Mouse (Mus musculus): ENCODE data around the gene Erich3. TPM values are rescaled to one million over a fixed set of nuclear protein-coding genes. Genes with fewer than 3 reads are reported as not detected.

Erich3 gene
- total and polyA plus RNA-seq, 3 experiments: not detected

DNA sequence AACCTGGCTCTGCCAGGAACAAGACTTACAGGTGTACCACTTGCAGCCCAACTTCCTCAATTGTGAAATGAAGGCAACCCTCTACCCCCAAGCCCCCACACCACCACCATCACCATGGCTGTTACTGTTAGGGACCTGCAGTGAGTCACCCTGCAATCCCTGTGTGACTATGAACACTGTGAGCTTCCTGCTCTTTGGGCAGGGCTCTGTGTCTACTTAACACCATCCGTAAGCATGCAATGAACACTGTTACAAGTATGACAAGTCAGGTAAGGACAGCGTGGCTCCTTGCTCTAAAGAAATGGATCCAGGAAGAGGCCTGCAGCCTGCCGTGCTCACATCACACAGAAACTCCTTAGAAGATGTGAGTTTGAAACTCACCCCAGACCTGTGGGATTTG, 33.0 kb downstream of the Erich3 start:
- H3K4me3 ChIP-seq (ENCODE audit: control insufficient read depth in 1 of 2, insufficient read depth in 1 of 2, low read depth in 2 of 2, low read length in 2 of 2): no peak overlapping the region
- DNase-seq (ENCODE audit: low read depth, low spot score): no peak
- no peak for TF ChIP-seq MAX (IDR thresholded peaks at IDR 0.05; ENCODE audit: low read length)
- H3K27me3 ChIP-seq (ENCODE audit: control insufficient read depth in 1 of 2, insufficient read depth in 2 of 2, low read length in 2 of 2): no peaks in the 10 kb centered on the region
- no peaks in the 10 kb centered on the region for H3K4me1 ChIP-seq (ENCODE audit: control insufficient read depth in 1 of 2, insufficient read depth in 2 of 2, low read length in 2 of 2)
- no peaks in the 10 kb centered on the region for H3K79me2 ChIP-seq (ENCODE audit: control insufficient read depth, insufficient read depth, low read length, poor library complexity)
- no peaks in the 10 kb centered on the region for H3K36me3 ChIP-seq (ENCODE audit: control insufficient read depth in 1 of 2, insufficient read depth in 2 of 2, low read length in 2 of 2)
- no peak overlapping the region for H3K9ac ChIP-seq (ENCODE audit: control insufficient read depth, low read depth, low read length, poor library complexity, severe bottlenecking)
- H3K27ac ChIP-seq (ENCODE audit: control insufficient read depth, low read depth, low read length): no peak overlapping the region
- H3K9me3 ChIP-seq (replicated peaks; ENCODE audit: insufficient read depth, low read length): no peaks in the 10 kb centered on the region

DNA sequence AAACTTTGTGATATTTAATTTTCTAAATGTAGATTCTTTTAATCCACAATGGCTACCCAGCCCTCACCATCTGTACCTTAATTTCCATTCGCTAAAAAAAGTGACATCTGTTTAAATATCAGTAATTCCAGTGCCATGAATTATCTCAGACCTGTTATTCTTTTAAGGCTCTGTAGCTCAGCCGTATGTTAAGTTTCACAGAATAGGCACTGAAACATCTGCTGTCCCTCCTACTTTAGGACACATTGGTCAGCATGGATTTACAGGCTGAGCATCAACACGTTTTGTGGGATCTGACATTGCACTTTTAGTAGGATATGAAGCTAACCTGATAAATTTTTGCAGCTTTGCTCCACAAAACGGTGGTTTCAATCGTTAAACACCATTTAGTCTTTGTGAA, 35.2 kb downstream of the Erich3 start:
- Histone ChIP-seq H3K36me3 (ENCODE audit: control insufficient read depth in 1 of 2, insufficient read depth in 2 of 2, low read length in 2 of 2) (no peaks in the 10 kb centered on the region), H3K27me3 (ENCODE audit: control insufficient read depth in 1 of 2, insufficient read depth in 2 of 2, low read length in 2 of 2) (no peaks in the 10 kb centered on the region), H3K4me3 (ENCODE audit: control insufficient read depth in 1 of 2, insufficient read depth in 1 of 2, low read depth in 2 of 2, low read length in 2 of 2) (no peak overlapping the region), H3K27ac (ENCODE audit: control insufficient read depth, low read depth, low read length) (no peak overlapping the region), H3K79me2 (ENCODE audit: control insufficient read depth, insufficient read depth, low read length, poor library complexity) (no peaks in the 10 kb centered on the region), H3K9me3 (replicated peaks; ENCODE audit: insufficient read depth, low read length) (no peaks in the 10 kb centered on the region), H3K4me1 (ENCODE audit: control insufficient read depth in 1 of 2, insufficient read depth in 2 of 2, low read length in 2 of 2) (no peaks in the 10 kb centered on the region), H3K9ac (ENCODE audit: control insufficient read depth, low read depth, low read length, poor library complexity, severe bottlenecking) (no peak overlapping the region)
- TF ChIP-seq POLR2A (IDR thresholded peaks at IDR 0.05; ENCODE audit: control insufficient read depth in 1 of 2, insufficient read depth in 1 of 2, low read depth in 1 of 2, low read length in 2 of 2, poor library complexity in 1 of 2) (no peak), CTCF (IDR thresholded peaks at IDR 0.05 in 2 of 3, conservative IDR thresholded peaks at IDR 0.05 in 1 of 3; ENCODE audit: control insufficient read depth in 1 of 3, insufficient read depth in 1 of 3, low read depth in 2 of 3, low read length in 3 of 3, poor library complexity in 1 of 3, severe bottlenecking in 1 of 3) (no peak), MYC (IDR thresholded peaks at IDR 0.05; ENCODE audit: low read depth, low read length) (no peak), TCF12 (IDR thresholded peaks at IDR 0.05; ENCODE audit: low read depth, low read length) (no peak), MAX (IDR thresholded peaks at IDR 0.05; ENCODE audit: low read length) (no peak), USF2 (IDR thresholded peaks at IDR 0.05; ENCODE audit: borderline replicate concordance in 1 of 2, insufficient read depth in 1 of 2, low read depth in 1 of 2, low read length in 2 of 2) (no peak), TBP (IDR thresholded peaks at IDR 0.05; ENCODE audit: low read depth, low read length) (no peak), ETS1 (IDR thresholded peaks at IDR 0.05; ENCODE audit: low read depth, low read length) (no peak), HCFC1 (IDR thresholded peaks at IDR 0.05; ENCODE audit: low read depth, low read length) (no peak)
- no peak for DNase-seq (ENCODE audit: low read depth, low spot score)

DNA sequence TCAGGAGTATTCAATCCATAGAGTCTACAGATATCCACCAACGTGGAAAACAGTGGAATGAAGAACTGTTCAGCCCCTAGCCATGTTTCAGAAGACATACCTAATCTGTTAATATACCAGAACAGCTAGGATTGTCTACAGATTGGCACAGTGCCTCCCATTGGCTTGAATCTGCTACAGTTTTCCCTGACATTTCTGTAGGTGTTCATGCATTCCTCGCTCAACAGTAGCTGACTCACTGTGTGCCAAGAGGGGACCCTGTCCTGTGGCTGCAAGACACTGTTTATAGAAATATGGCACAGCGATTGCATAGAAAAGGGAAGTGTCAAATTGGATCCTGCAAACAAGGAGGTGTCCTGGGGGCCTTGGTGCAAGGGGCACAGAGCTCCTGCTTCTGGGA, 36.6 kb downstream of the Erich3 start:
- DNase-seq (ENCODE audit: low read depth, low spot score): no peak
- Histone ChIP-seq H3K4me3 (ENCODE audit: control insufficient read depth in 1 of 2, insufficient read depth in 1 of 2, low read depth in 2 of 2, low read length in 2 of 2) (no peak overlapping the region), H3K79me2 (ENCODE audit: control insufficient read depth, insufficient read depth, low read length, poor library complexity) (no peaks in the 10 kb centered on the region), H3K9ac (ENCODE audit: control insufficient read depth, low read depth, low read length, poor library complexity, severe bottlenecking) (no peak overlapping the region), H3K27me3 (ENCODE audit: control insufficient read depth in 1 of 2, insufficient read depth in 2 of 2, low read length in 2 of 2) (no peaks in the 10 kb centered on the region), H3K4me1 (ENCODE audit: control insufficient read depth in 1 of 2, insufficient read depth in 2 of 2, low read length in 2 of 2) (no peaks in the 10 kb centered on the region), H3K9me3 (replicated peaks; ENCODE audit: insufficient read depth, low read length) (no peaks in the 10 kb centered on the region), H3K36me3 (ENCODE audit: control insufficient read depth in 1 of 2, insufficient read depth in 2 of 2, low read length in 2 of 2) (no peaks in the 10 kb centered on the region), H3K27ac (ENCODE audit: control insufficient read depth, low read depth, low read length) (no peak overlapping the region)
- TF ChIP-seq JUND (IDR thresholded peaks at IDR 0.05; ENCODE audit: low read depth, low read length): no peak
- TF ChIP-seq BHLHE40 (IDR thresholded peaks at IDR 0.05; ENCODE audit: borderline replicate concordance, low read depth, low read length): no peak
- no peak for TF ChIP-seq CHD2 (IDR thresholded peaks at IDR 0.05; ENCODE audit: low read length)
- no peak for TF ChIP-seq EP300 (IDR thresholded peaks at IDR 0.05; ENCODE audit: low read depth in 1 of 2, low read length in 2 of 2)
- no peak for TF ChIP-seq NELFE (IDR thresholded peaks at IDR 0.05; ENCODE audit: low read depth, low read length)
- no peak for TF ChIP-seq MXI1 (IDR thresholded peaks at IDR 0.05; ENCODE audit: low read depth, low read length)
- TF ChIP-seq ETS1 (IDR thresholded peaks at IDR 0.05; ENCODE audit: low read depth, low read length): no peak
- TF ChIP-seq NRF1 (IDR thresholded peaks at IDR 0.05; ENCODE audit: insufficient read depth, low read depth, low read length, poor library complexity, severe bottlenecking): no peak
- no peak for TF ChIP-seq UBTF (IDR thresholded peaks at IDR 0.05; ENCODE audit: borderline replicate concordance, insufficient read depth, low read depth, low read length)
- TF ChIP-seq E2F4 (IDR thresholded peaks at IDR 0.05; ENCODE audit: borderline replicate concordance, low read depth, low read length): no peak
- no peak for TF ChIP-seq KAT2A (conservative IDR thresholded peaks at IDR 0.05; ENCODE audit: low read depth, low read length)
- no peak for TF ChIP-seq MYB (IDR thresholded peaks at IDR 0.05; ENCODE audit: low read depth, low read length)
- TF ChIP-seq ELF1 (IDR thresholded peaks at IDR 0.05; ENCODE audit: low read depth, low read length): no peak
- TF ChIP-seq CTCF (IDR thresholded peaks at IDR 0.05 in 2 of 3, conservative IDR thresholded peaks at IDR 0.05 in 1 of 3; ENCODE audit: control insufficient read depth in 1 of 3, insufficient read depth in 1 of 3, low read depth in 2 of 3, low read length in 3 of 3, poor library complexity in 1 of 3, severe bottlenecking in 1 of 3): no peak
- TF ChIP-seq HCFC1 (IDR thresholded peaks at IDR 0.05; ENCODE audit: low read depth, low read length): no peak
- TF ChIP-seq USF2 (IDR thresholded peaks at IDR 0.05; ENCODE audit: borderline replicate concordance in 1 of 2, insufficient read depth in 1 of 2, low read depth in 1 of 2, low read length in 2 of 2): no peak
- TF ChIP-seq TCF12 (IDR thresholded peaks at IDR 0.05; ENCODE audit: low read depth, low read length): no peak
- no peak for TF ChIP-seq GABPA (IDR thresholded peaks at IDR 0.05; ENCODE audit: low read depth, low read length)
- no peak for TF ChIP-seq MAX (IDR thresholded peaks at IDR 0.05; ENCODE audit: low read length)

Measured in MEL (cell line).